Comparison of ENCODE assay signal across 8 mouse cellular contexts in the genomic region with DNA sequence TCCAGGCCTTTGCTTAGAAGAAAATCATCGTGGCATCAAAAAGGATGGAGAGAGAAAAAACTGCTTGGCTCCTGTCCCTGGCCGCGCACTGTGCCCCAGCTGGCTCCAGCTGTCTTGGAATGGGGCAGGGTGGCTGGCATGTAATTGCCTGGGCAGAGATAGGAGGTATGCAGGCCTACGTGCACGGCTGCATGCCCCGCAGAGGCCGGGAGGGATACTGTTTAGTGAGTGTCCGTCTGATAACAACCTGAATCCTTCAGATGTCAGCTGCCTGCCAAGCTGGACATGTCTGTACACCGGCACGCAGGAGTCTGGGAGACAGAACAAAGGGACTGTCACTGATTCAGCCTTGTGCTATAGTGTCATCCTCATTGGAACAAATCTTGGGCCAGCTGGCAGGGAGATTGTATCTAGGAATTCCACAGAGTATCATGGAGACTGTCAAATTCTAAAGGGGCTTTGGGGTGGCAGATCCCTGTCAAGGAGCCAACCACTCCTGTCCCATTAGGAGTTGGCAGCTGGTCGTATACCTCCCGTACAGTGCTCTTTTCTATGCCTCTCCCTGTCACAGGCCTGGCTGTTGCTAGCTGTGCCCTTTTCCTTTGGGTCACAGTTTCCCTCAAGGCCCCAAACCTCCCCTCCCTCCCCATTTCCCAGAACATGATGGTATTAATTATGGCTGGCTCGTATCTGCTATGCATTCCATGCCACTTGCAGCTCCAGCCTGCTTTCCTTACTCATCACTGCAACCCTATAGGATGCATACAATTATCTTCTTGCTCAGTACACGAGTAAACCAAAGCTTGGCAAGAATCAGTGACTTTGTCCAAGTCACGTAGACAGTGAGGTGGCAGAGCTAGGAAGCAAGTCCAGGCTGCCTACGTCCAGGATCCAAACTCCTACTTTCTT.
A peak's percentile ranks its signal among the peaks of the same experiment; 100 is the strongest.
DNase-seq lines count a peak whose midpoint lies in the region; ATAC-seq lines count a peak whose summit lies in the region.

No protein-coding gene starts in this region.

- no peaks in the 10 kb centered on the region for H3K9me3 ChIP-seq in kidney, embryonic 15.5 days (replicated peaks)
- no peaks in the 10 kb centered on the region for H3K9me3 ChIP-seq in kidney, embryonic 14.5 days (ENCODE audit: control insufficient read depth, low read length)
- H3K9me3 ChIP-seq in forebrain, embryonic 12.5 days: no peaks in the 10 kb centered on the region
- no peaks in the 10 kb centered on the region for H3K9me3 ChIP-seq in midbrain, embryonic 11.5 days (ENCODE audit: control insufficient read depth, low read length)

- no peak overlapping the region for H3K4me2 ChIP-seq in kidney, embryonic 15.5 days
- H3K4me2 ChIP-seq in kidney, embryonic 14.5 days (replicated peaks; ENCODE audit: low read depth, low read length): no peak overlapping the region
- H3K4me2 ChIP-seq in forebrain, embryonic 12.5 days: no peak overlapping the region
- no peak overlapping the region for H3K4me2 ChIP-seq in midbrain, embryonic 11.5 days

- intact Hi-C loops in heart, postnatal 10 days (cut with DNase I): loop anchor here (5.0 kb wide), 1 partner anchor 85 kb away; a partner anchor contains a TSS

- DNase-seq in heart, postnatal 10 days: peak; percentile 74 to 87
- DNase-seq in midbrain, embryonic 11.5 days (ENCODE audit: low spot score, missing footprints): peak; percentile 85
- DNase-seq in left cerebral cortex, adult 8-10 months (ENCODE audit: low spot score in 2 of 2): no peak
- no peak for DNase-seq in thymus, postnatal 25 days
- DNase-seq in spleen, postnatal 10 days (ENCODE audit: low spot score in 2 of 2): no peak

- no peak overlapping the region for H3K27ac ChIP-seq in kidney, embryonic 15.5 days
- no peak overlapping the region for H3K27ac ChIP-seq in kidney, embryonic 14.5 days (ENCODE audit: low read depth, low read length)
- peak overlapping the region; percentile 50 for H3K27ac ChIP-seq in forebrain, embryonic 12.5 days
- H3K27ac ChIP-seq in midbrain, embryonic 11.5 days (ENCODE audit: low read depth, low read length): peak overlapping the region; percentile 22; the same call in 1 of the 2 replicates

- no peak overlapping the region for H3K9ac ChIP-seq in kidney, embryonic 15.5 days
- no peak overlapping the region for H3K9ac ChIP-seq in kidney, embryonic 14.5 days (ENCODE audit: low read depth, low read length)
- H3K9ac ChIP-seq in forebrain, embryonic 12.5 days: no peak overlapping the region
- H3K9ac ChIP-seq in midbrain, embryonic 11.5 days (ENCODE audit: low read length): no peak overlapping the region

- no peaks in the 10 kb centered on the region for H3K4me1 ChIP-seq in kidney, embryonic 15.5 days
- H3K4me1 ChIP-seq in kidney, embryonic 14.5 days (ENCODE audit: control insufficient read depth, insufficient read depth, low read length): no peaks in the 10 kb centered on the region
- peaks cover 28% of the 10 kb centered on the region for H3K4me1 ChIP-seq in forebrain, embryonic 12.5 days
- H3K4me1 ChIP-seq in midbrain, embryonic 11.5 days (ENCODE audit: control insufficient read depth, insufficient read depth, low read length): peaks cover 18% of the 10 kb centered on the region

- peak; percentile 22; the same call in 1 of the 2 replicates for ATAC-seq in kidney, embryonic 15.5 days (replicated peaks; ENCODE audit: low FRiP score)
- ATAC-seq in kidney, embryonic 14.5 days (ENCODE audit: low FRiP score, low TSS enrichment): no peak
- ATAC-seq in forebrain, embryonic 12.5 days (ENCODE audit: low FRiP score): peak; percentile 53
- ATAC-seq in midbrain, embryonic 11.5 days (ENCODE audit: low FRiP score): 0 out of 2 replicates have a peak, but pooled peaks have one; percentile 33

- 70% methylated on average over 16 of the region's 16 CpGs for WGBS in kidney, embryonic 15.5 days
- WGBS in kidney, embryonic 14.5 days: 79% methylated on average over 16 of the region's 16 CpGs
- WGBS in forebrain, embryonic 12.5 days: 69% methylated on average over 16 of the region's 16 CpGs
- 61% methylated on average over 16 of the region's 16 CpGs for WGBS in midbrain, embryonic 11.5 days

- no peaks in the 10 kb centered on the region for H3K36me3 ChIP-seq in kidney, embryonic 15.5 days
- no peaks in the 10 kb centered on the region for H3K36me3 ChIP-seq in kidney, embryonic 14.5 days (ENCODE audit: control insufficient read depth, insufficient read depth, low read length)
- no peaks in the 10 kb centered on the region for H3K36me3 ChIP-seq in forebrain, embryonic 12.5 days (replicated peaks)
- no peaks in the 10 kb centered on the region for H3K36me3 ChIP-seq in midbrain, embryonic 11.5 days (ENCODE audit: control insufficient read depth, insufficient read depth, low read length)

- H3K27me3 ChIP-seq in kidney, embryonic 15.5 days: no peaks in the 10 kb centered on the region
- no peaks in the 10 kb centered on the region for H3K27me3 ChIP-seq in kidney, embryonic 14.5 days (ENCODE audit: control insufficient read depth, insufficient read depth, low read length)
- 0 out of 2 replicates have a peak, but pooled peaks cover 4% of the 10 kb centered on the region for H3K27me3 ChIP-seq in forebrain, embryonic 12.5 days
- H3K27me3 ChIP-seq in midbrain, embryonic 11.5 days (ENCODE audit: control insufficient read depth, insufficient read depth, low read length): no peaks in the 10 kb centered on the region

- no peak overlapping the region for H3K4me3 ChIP-seq in kidney, embryonic 15.5 days (replicated peaks)
- no peak overlapping the region for H3K4me3 ChIP-seq in kidney, embryonic 14.5 days (ENCODE audit: low read length)
- no peak overlapping the region for H3K4me3 ChIP-seq in forebrain, embryonic 12.5 days (replicated peaks)
- no peak overlapping the region for H3K4me3 ChIP-seq in midbrain, embryonic 11.5 days (ENCODE audit: low read depth, low read length)

Comparison
In these comparisons a context has a peak if more than half of its experiments do, and no peak if none do; other contexts are left out.
1. H3K27ac ChIP-seq: peak in forebrain, embryonic 12.5 days (single experiment) and midbrain, embryonic 11.5 days (single experiment); none in kidney, embryonic 15.5 days (single experiment) and kidney, embryonic 14.5 days (single experiment).
2. DNase-seq: peak in heart, postnatal 10 days (2 of 2) and midbrain, embryonic 11.5 days (single experiment); none in left cerebral cortex, adult 8-10 months (0 of 2), thymus, postnatal 25 days (single experiment) and spleen, postnatal 10 days (0 of 2).